Comparison of ENCODE assay signal across 10 mouse cellular contexts in genomic region chr14:13950401-13950800, GRCm38 (mm10). TPM values are rescaled to one million over a fixed set of nuclear protein-coding genes. Genes with fewer than 3 reads are reported as not detected.
DNase-seq lines count a peak whose midpoint lies in the region; ATAC-seq and TF ChIP-seq lines count a peak whose summit lies in the region.
"Had no signal": no experiment of that assay in that cellular context is flagged by ENCODE, and none has a peak within 500 bp of the region (broad histone marks: within the 10 kb centered on the region; RNA-seq: fewer than 3 reads in every experiment).

No protein-coding gene starts in this region.

- H3K9me3 ChIP-seq in kidney, embryonic 16.5 days (ENCODE audit: low read length) = no peaks in the 10 kb centered on the region
- H3K9me3 ChIP-seq in hindbrain, embryonic 16.5 days (ENCODE audit: control insufficient read depth, low read length) = no peaks in the 10 kb centered on the region
- H3K9me3 ChIP-seq: embryonic facial prominence, embryonic 13.5 days had no signal

- DNase-seq in kidney, adult 2 months = peak; percentile 21
- DNase-seq in urinary bladder, postnatal 4 days (ENCODE audit: low spot score in 2 of 2) = no peak
- no peak for DNase-seq in layer of hippocampus, adult 8-10 months (ENCODE audit: low spot score in 2 of 2)

- H3K27me3 ChIP-seq in kidney, adult 2 months (replicated peaks; ENCODE audit: control insufficient read depth, insufficient read depth, low read length) = no peaks in the 10 kb centered on the region
- no peaks in the 10 kb centered on the region for H3K27me3 ChIP-seq in kidney, embryonic 16.5 days (ENCODE audit: insufficient read depth, low read length)
- H3K27me3 ChIP-seq in hindbrain, embryonic 16.5 days (replicated peaks; ENCODE audit: control insufficient read depth, insufficient read depth, low read length) = no peaks in the 10 kb centered on the region
- H3K27me3 ChIP-seq: embryonic facial prominence, embryonic 13.5 days had no signal

- ATAC-seq in kidney, embryonic 16.5 days (ENCODE audit: low FRiP score, low TSS enrichment) = no peak
- peak; percentile 76 for ATAC-seq in CD4-positive, CD25-positive, alpha-beta regulatory T cell, adult 4 months
- ATAC-seq in activated CD4-positive, CD25-positive, alpha-beta regulatory T cell, adult 4 months = peak; percentile 69
- ATAC-seq in hindbrain, embryonic 16.5 days = peak; percentile 69; the same call in 1 of the 2 replicates
- peak; percentile 98 for ATAC-seq in megakaryocyte-erythroid progenitor cell, adult 5-6 weeks (replicated peaks; ENCODE audit: low FRiP score, low TSS enrichment, poor library complexity, severe bottlenecking)

- no peak overlapping the region for H3K4me3 ChIP-seq in kidney, adult 2 months (ENCODE audit: insufficient read depth, low read depth, low read length)
- no peak overlapping the region for H3K4me3 ChIP-seq in kidney, embryonic 16.5 days (ENCODE audit: low read length)
- no peak overlapping the region for H3K4me3 ChIP-seq in hindbrain, embryonic 16.5 days (ENCODE audit: low read length)
- H3K4me3 ChIP-seq: embryonic facial prominence, embryonic 13.5 days had no signal

- H3K27ac ChIP-seq in kidney, adult 2 months (ENCODE audit: insufficient read depth, low read depth, low read length) = no peak overlapping the region
- H3K27ac ChIP-seq in kidney, embryonic 16.5 days (ENCODE audit: low read length) = no peak overlapping the region
- H3K27ac ChIP-seq in hindbrain, embryonic 16.5 days (ENCODE audit: low read depth, low read length) = no peak overlapping the region
- H3K27ac ChIP-seq: embryonic facial prominence, embryonic 13.5 days had no signal

- TF ChIP-seq POLR2A in kidney, adult 2 months (IDR thresholded peaks at IDR 0.05; ENCODE audit: low read depth, low read length) = no peak

- peaks cover 8% of the 10 kb centered on the region for H3K36me3 ChIP-seq in kidney, adult 2 months (ENCODE audit: control insufficient read depth, insufficient read depth, low read length)
- H3K36me3 ChIP-seq in kidney, embryonic 16.5 days (ENCODE audit: insufficient read depth, low read length) = peaks cover 41% of the 10 kb centered on the region
- H3K36me3 ChIP-seq in hindbrain, embryonic 16.5 days (ENCODE audit: control insufficient read depth, insufficient read depth, low read length) = peaks cover 22% of the 10 kb centered on the region

- no peak overlapping the region for H3K9ac ChIP-seq in kidney, embryonic 16.5 days (replicated peaks; ENCODE audit: low read length)
- no peak overlapping the region for H3K9ac ChIP-seq in hindbrain, embryonic 16.5 days (ENCODE audit: low read depth, low read length)
- H3K9ac ChIP-seq: embryonic facial prominence, embryonic 13.5 days had no signal

- TF ChIP-seq CTCF in kidney, adult 2 months (conservative IDR thresholded peaks at IDR 0.05; ENCODE audit: insufficient read depth, insufficient read length, low read depth, low read length) = peak; percentile 62

- no peaks in the 10 kb centered on the region for H3K4me1 ChIP-seq in kidney, adult 2 months (ENCODE audit: control insufficient read depth, insufficient read depth, low read length)
- no peaks in the 10 kb centered on the region for H3K4me1 ChIP-seq in kidney, embryonic 16.5 days (ENCODE audit: insufficient read depth, low read length)
- no peaks in the 10 kb centered on the region for H3K4me1 ChIP-seq in hindbrain, embryonic 16.5 days (ENCODE audit: control insufficient read depth, insufficient read depth, low read depth, low read length)
- H3K4me1 ChIP-seq: embryonic facial prominence, embryonic 13.5 days had no signal

- H3K4me2 ChIP-seq in kidney, embryonic 16.5 days (replicated peaks; ENCODE audit: low read depth, low read length) = no peak overlapping the region
- no peak overlapping the region for H3K4me2 ChIP-seq in hindbrain, embryonic 16.5 days (ENCODE audit: low read length)
- H3K4me2 ChIP-seq: embryonic facial prominence, embryonic 13.5 days had no signal

RNA-seq across cellular contexts. Expression of gene Atxn7, which starts 10.8 kb away (rescaled TPM):
- 23.7 and 30.7 TPM in 2 replicates for polyA plus RNA-seq in kidney, adult 2 months (2012; rRNA removed)
- polyA plus RNA-seq in kidney, embryonic 16.5 days (2015; fragmentation: Nextera tagmentation; extraction: Ambion mirVana) = 3.4 and 4.4 TPM in 2 replicates
- 10 to 100 TPM; 12.0 to 13.9 TPM for polyA plus RNA-seq in CD4-positive, CD25-positive, alpha-beta regulatory T cell, adult 4 months (2017; shearing (Covaris generic))
- 10 to 100 TPM; 10.9 to 13.3 TPM for polyA plus RNA-seq in activated CD4-positive, CD25-positive, alpha-beta regulatory T cell, adult 4 months (2017; shearing (Covaris generic))
- polyA plus RNA-seq in hindbrain, embryonic 16.5 days (2015; fragmentation: Nextera tagmentation; extraction: Ambion mirVana) = 3.1 and 3.3 TPM in 2 replicates
- total RNA-seq in megakaryocyte-erythroid progenitor cell, adult 5-6 weeks (2014; fragmentation: Nextera tagmentation) = 29.9 and 31.2 TPM in 2 replicates
- total RNA-seq in megakaryocyte-erythroid progenitor cell, adult 5-6 weeks (2017) = 24.8 and 27.8 TPM in 2 replicates
- total RNA-seq in layer of hippocampus, adult 8-10 months (2022) = 10 to 100 TPM; 26.4 to 33.7 (median 29.2) TPM

RNA-seq across cellular contexts. Expression of gene Thoc7, which starts 11.3 kb away (rescaled TPM):
- polyA plus RNA-seq in kidney, adult 2 months (2012; rRNA removed) = 30.5 and 47.3 TPM in 2 replicates
- polyA plus RNA-seq in kidney, embryonic 16.5 days (2015; fragmentation: Nextera tagmentation; extraction: Ambion mirVana) = 155 and 170 TPM in 2 replicates
- polyA plus RNA-seq in CD4-positive, CD25-positive, alpha-beta regulatory T cell, adult 4 months (2017; shearing (Covaris generic)) = 100 to 1,000 TPM; 113 to 135 TPM
- polyA plus RNA-seq in activated CD4-positive, CD25-positive, alpha-beta regulatory T cell, adult 4 months (2017; shearing (Covaris generic)) = 100 to 1,000 TPM; 129 to 167 TPM
- polyA plus RNA-seq in hindbrain, embryonic 16.5 days (2015; fragmentation: Nextera tagmentation; extraction: Ambion mirVana) = 158 and 160 TPM in 2 replicates
- 226 and 251 TPM in 2 replicates for total RNA-seq in megakaryocyte-erythroid progenitor cell, adult 5-6 weeks (2014; fragmentation: Nextera tagmentation)
- total RNA-seq in megakaryocyte-erythroid progenitor cell, adult 5-6 weeks (2017) = 263 and 514 TPM in 2 replicates
- 10 to 100 TPM; 85.6 to 97.3 (median 89.8) TPM for total RNA-seq in layer of hippocampus, adult 8-10 months (2022)

RNA-seq across cellular contexts. Expression of gene Gm281, which starts 36.1 kb away (rescaled TPM):
- polyA plus RNA-seq in kidney, adult 2 months (2012; rRNA removed) = not detected in 2 replicates
- polyA plus RNA-seq in kidney, embryonic 16.5 days (2015; fragmentation: Nextera tagmentation; extraction: Ambion mirVana) = not detected in 2 replicates
- polyA plus RNA-seq in CD4-positive, CD25-positive, alpha-beta regulatory T cell, adult 4 months (2017; shearing (Covaris generic)) = not detected
- not detected for polyA plus RNA-seq in activated CD4-positive, CD25-positive, alpha-beta regulatory T cell, adult 4 months (2017; shearing (Covaris generic))
- 0.05 TPM in 1 of 2 replicates, not detected in the other for polyA plus RNA-seq in hindbrain, embryonic 16.5 days (2015; fragmentation: Nextera tagmentation; extraction: Ambion mirVana)
- not detected in 2 replicates for total RNA-seq in megakaryocyte-erythroid progenitor cell, adult 5-6 weeks (2014; fragmentation: Nextera tagmentation)
- total RNA-seq in megakaryocyte-erythroid progenitor cell, adult 5-6 weeks (2017) = not detected in 2 replicates
- total RNA-seq in layer of hippocampus, adult 8-10 months (2022) = not detected
- polyA plus RNA-seq: embryonic facial prominence, embryonic 13.5 days; liver, embryonic 16.5 days had no signal
